Mouse (Mus musculus): Measurements from ENCODE around the gene Lrmp. TPM values are rescaled to one million over a fixed set of nuclear protein-coding genes. Genes with fewer than 3 reads are reported as not detected.
"Not testable (repeated sequence)": the region's sequence is repeated elsewhere in the genome, so short reads cannot be mapped to it uniquely, and the experiment has no call there.

The Lrmp gene
- polyA plus RNA-seq, 1 experiment from 2014 or later = 0.58 TPM

- Histone ChIP-seq H3K9ac (ENCODE audit: low read length) (no peak overlapping the region), H3K9me3 (replicated peaks; ENCODE audit: control insufficient read depth, low read length) (no peaks in the 10 kb centered on the region), H3K4me3 (ENCODE audit: low read depth, low read length) (no peak overlapping the region), H3K27ac (ENCODE audit: low read depth, low read length) (no peak overlapping the region), H3K27me3 (replicated peaks; ENCODE audit: control insufficient read depth, insufficient read depth, low read length) (no peaks in the 10 kb centered on the region), H3K36me3 (ENCODE audit: control insufficient read depth, insufficient read depth, low read length) (no peaks in the 10 kb centered on the region), H3K4me2 (ENCODE audit: low read length) (no peak overlapping the region), H3K4me1 (ENCODE audit: control insufficient read depth, insufficient read depth, low read length) (no peaks in the 10 kb centered on the region)
- DNase-seq (ENCODE audit: low spot score) (no peak), ATAC-seq (no peak)
- WGBS = over 99% methylated on average over 3 of the region's 3 CpGs
Observed at GRCm38 (mm10) chr6:145127652-145128051, 12.2 kb downstream of the Lrmp start.

GRCm38 (mm10) chr6:145129563-145129962 is 14.1 kb downstream of the Lrmp start:
- Histone ChIP-seq H3K27ac (ENCODE audit: low read depth, low read length) (no peak overlapping the region), H3K27me3 (replicated peaks; ENCODE audit: control insufficient read depth, insufficient read depth, low read length) (no peaks in the 10 kb centered on the region), H3K4me2 (ENCODE audit: low read length) (no peak overlapping the region), H3K9ac (ENCODE audit: low read length) (no peak overlapping the region), H3K4me3 (ENCODE audit: low read depth, low read length) (no peak overlapping the region), H3K9me3 (replicated peaks; ENCODE audit: control insufficient read depth, low read length) (no peaks in the 10 kb centered on the region), H3K4me1 (ENCODE audit: control insufficient read depth, insufficient read depth, low read length) (no peaks in the 10 kb centered on the region), H3K36me3 (ENCODE audit: control insufficient read depth, insufficient read depth, low read length) (no peaks in the 10 kb centered on the region)
- ATAC-seq (no peak), DNase-seq (ENCODE audit: low spot score) (no peak)
- WGBS = 81% methylated on average over 4 of the region's 4 CpGs

GRCm38 (mm10) chr6:145131991-145132390 is 16.5 kb downstream of the Lrmp start:
- Histone ChIP-seq H3K9ac (ENCODE audit: low read length) (no peak overlapping the region), H3K9me3 (replicated peaks; ENCODE audit: control insufficient read depth, low read length) (no peaks in the 10 kb centered on the region), H3K36me3 (ENCODE audit: control insufficient read depth, insufficient read depth, low read length) (no peaks in the 10 kb centered on the region), H3K27me3 (replicated peaks; ENCODE audit: control insufficient read depth, insufficient read depth, low read length) (no peaks in the 10 kb centered on the region), H3K4me2 (ENCODE audit: low read length) (no peak overlapping the region), H3K4me3 (ENCODE audit: low read depth, low read length) (no peak overlapping the region), H3K4me1 (ENCODE audit: control insufficient read depth, insufficient read depth, low read length) (no peaks in the 10 kb centered on the region), H3K27ac (ENCODE audit: low read depth, low read length) (no peak overlapping the region)
- ATAC-seq (no peak), DNase-seq (ENCODE audit: low spot score) (no peak)
- WGBS = 95% methylated on average over 5 of the region's 5 CpGs

GRCm38 (mm10) chr6:145132969-145133368 is 17.5 kb downstream of the Lrmp start:
- not testable (repeated sequence) for H3K27ac ChIP-seq (ENCODE audit: low read depth, low read length); ATAC-seq; H3K27me3 ChIP-seq (replicated peaks; ENCODE audit: control insufficient read depth, insufficient read depth, low read length); H3K36me3 ChIP-seq (ENCODE audit: control insufficient read depth, insufficient read depth, low read length); H3K4me2 ChIP-seq (ENCODE audit: low read length); H3K4me1 ChIP-seq (ENCODE audit: control insufficient read depth, insufficient read depth, low read length); DNase-seq (ENCODE audit: low spot score); H3K9me3 ChIP-seq (replicated peaks; ENCODE audit: control insufficient read depth, low read length); H3K4me3 ChIP-seq (ENCODE audit: low read depth, low read length); H3K9ac ChIP-seq (ENCODE audit: low read length)
- 84% methylated on average over 5 of the region's 5 CpGs for WGBS

- no peak overlapping the region for H3K27ac ChIP-seq (ENCODE audit: low read depth, low read length)
- no peaks in the 10 kb centered on the region for H3K9me3 ChIP-seq (replicated peaks; ENCODE audit: control insufficient read depth, low read length)
- WGBS = 71% methylated on average over 3 of the region's 3 CpGs
- no peaks in the 10 kb centered on the region for H3K27me3 ChIP-seq (replicated peaks; ENCODE audit: control insufficient read depth, insufficient read depth, low read length)
- no peaks in the 10 kb centered on the region for H3K4me1 ChIP-seq (ENCODE audit: control insufficient read depth, insufficient read depth, low read length)
- H3K4me2 ChIP-seq (ENCODE audit: low read length) = no peak overlapping the region
- H3K36me3 ChIP-seq (ENCODE audit: control insufficient read depth, insufficient read depth, low read length) = no peaks in the 10 kb centered on the region
- H3K4me3 ChIP-seq (ENCODE audit: low read depth, low read length) = no peak overlapping the region
- no peak overlapping the region for H3K9ac ChIP-seq (ENCODE audit: low read length)
- ATAC-seq = no peak
- no peak for DNase-seq (ENCODE audit: low spot score)
Observed at GRCm38 (mm10) chr6:145135295-145135694, 19.8 kb downstream of the Lrmp start.

GRCm38 (mm10) chr6:145135804-145136203 is 20.4 kb downstream of the Lrmp start:
- H3K36me3 ChIP-seq (ENCODE audit: control insufficient read depth, insufficient read depth, low read length) = no peaks in the 10 kb centered on the region
- no peak overlapping the region for H3K4me3 ChIP-seq (ENCODE audit: low read depth, low read length)
- H3K27me3 ChIP-seq (replicated peaks; ENCODE audit: control insufficient read depth, insufficient read depth, low read length) = no peaks in the 10 kb centered on the region
- H3K4me2 ChIP-seq (ENCODE audit: low read length) = no peak overlapping the region
- no peak for ATAC-seq
- WGBS = 90% methylated on average over 9 of the region's 9 CpGs
- no peaks in the 10 kb centered on the region for H3K9me3 ChIP-seq (replicated peaks; ENCODE audit: control insufficient read depth, low read length)
- DNase-seq (ENCODE audit: low spot score) = no peak
- no peak overlapping the region for H3K9ac ChIP-seq (ENCODE audit: low read length)
- no peaks in the 10 kb centered on the region for H3K4me1 ChIP-seq (ENCODE audit: control insufficient read depth, insufficient read depth, low read length)
- no peak overlapping the region for H3K27ac ChIP-seq (ENCODE audit: low read depth, low read length)

- H3K4me1 ChIP-seq (ENCODE audit: control insufficient read depth, insufficient read depth, low read length) = no peaks in the 10 kb centered on the region
- no peaks in the 10 kb centered on the region for H3K9me3 ChIP-seq (replicated peaks; ENCODE audit: control insufficient read depth, low read length)
- H3K9ac ChIP-seq (ENCODE audit: low read length) = no peak overlapping the region
- WGBS = 88% methylated on average over 5 of the region's 5 CpGs
- H3K27ac ChIP-seq (ENCODE audit: low read depth, low read length) = no peak overlapping the region
- no peak overlapping the region for H3K4me3 ChIP-seq (ENCODE audit: low read depth, low read length)
- no peaks in the 10 kb centered on the region for H3K27me3 ChIP-seq (replicated peaks; ENCODE audit: control insufficient read depth, insufficient read depth, low read length)
- no peak for DNase-seq (ENCODE audit: low spot score)
- ATAC-seq = no peak
- no peaks in the 10 kb centered on the region for H3K36me3 ChIP-seq (ENCODE audit: control insufficient read depth, insufficient read depth, low read length)
- no peak overlapping the region for H3K4me2 ChIP-seq (ENCODE audit: low read length)
Observed at GRCm38 (mm10) chr6:145136831-145137230, 21.4 kb downstream of the Lrmp start.

- 88% methylated on average over 13 of the region's 13 CpGs for WGBS
- no peak overlapping the region for H3K9ac ChIP-seq (ENCODE audit: low read length)
Observed at GRCm38 (mm10) chr6:145139236-145139635, 23.8 kb downstream of the Lrmp start.

GRCm38 (mm10) chr6:145139776-145140475 is 24.5 kb downstream of the Lrmp start:
- Histone ChIP-seq H3K4me2 (ENCODE audit: low read length) (no peak overlapping the region), H3K9ac (ENCODE audit: low read length) (no peak overlapping the region), H3K4me1 (ENCODE audit: control insufficient read depth, insufficient read depth, low read length) (no peaks in the 10 kb centered on the region), H3K4me3 (ENCODE audit: low read depth, low read length) (no peak overlapping the region), H3K9me3 (replicated peaks; ENCODE audit: control insufficient read depth, low read length) (no peaks in the 10 kb centered on the region), H3K27ac (ENCODE audit: low read depth, low read length) (no peak overlapping the region), H3K27me3 (replicated peaks; ENCODE audit: control insufficient read depth, insufficient read depth, low read length) (no peaks in the 10 kb centered on the region), H3K36me3 (ENCODE audit: control insufficient read depth, insufficient read depth, low read length) (no peaks in the 10 kb centered on the region)
- WGBS = 62% methylated on average over 11 of the region's 11 CpGs
- no peak for ATAC-seq
- DNase-seq (ENCODE audit: low spot score) = no peak

More at GRCm38 (mm10) chr6:145139236-145139635, 23.8 kb downstream of the Lrmp start:
- Histone ChIP-seq H3K36me3 (ENCODE audit: control insufficient read depth, insufficient read depth, low read length) (no peaks in the 10 kb centered on the region), H3K4me3 (ENCODE audit: low read depth, low read length) (no peak overlapping the region), H3K4me2 (ENCODE audit: low read length) (no peak overlapping the region), H3K4me1 (ENCODE audit: control insufficient read depth, insufficient read depth, low read length) (no peaks in the 10 kb centered on the region), H3K9me3 (replicated peaks; ENCODE audit: control insufficient read depth, low read length) (no peaks in the 10 kb centered on the region), H3K27me3 (replicated peaks; ENCODE audit: control insufficient read depth, insufficient read depth, low read length) (no peaks in the 10 kb centered on the region), H3K27ac (ENCODE audit: low read depth, low read length) (no peak overlapping the region)
- ATAC-seq (no peak), DNase-seq (ENCODE audit: low spot score) (no peak)
